Mouse (Mus musculus) liver, embryonic 14.5 days (tissue): ENCODE measurements around the gene P2ry2. TPM values are rescaled to one million over a fixed set of nuclear protein-coding genes. Genes with fewer than 3 reads are reported as not detected.

Experiments
- ATAC-seq: fragments of 200-750 bp; cut with Nextera tagmentation; 2 replicates; pipeline ENCODE4 v1.8.0; 2017; ENCODE audit warnings: moderate number of reproducible peaks, mild to moderate bottlenecking, moderate library complexity; ENCODE audit not compliant: insufficient read depth
- DNase-seq, 3 experiments: peaks; one replicate each; pipeline ENCODE4 v3.0.0-alpha.2; 2012 to 2013; ENCODE audit warnings: low read depth in 3 of 3, low spot score in 3 of 3
- H3K27ac ChIP-seq: fragments of 300-500 bp; sonication (generic); 2 replicates; pipeline ENCODE4 v1.5.1; 2014; ENCODE audit warnings: moderate library complexity, mild to moderate bottlenecking, control low read depth, inconsistent platforms
- H3K27me3 ChIP-seq: fragments of 300-500 bp; sonication (generic); 2 replicates; pipeline ENCODE4 v1.6.1; 2014; ENCODE audit warnings: mild to moderate bottlenecking, low read length, moderate library complexity; ENCODE audit not compliant: control insufficient read depth, insufficient read depth
- H3K36me3 ChIP-seq: fragments of 300-500 bp; sonication (generic); replicated peaks from 2 replicates; pipeline ENCODE4 v1.6.1; 2014; ENCODE audit warnings: low read depth; ENCODE audit not compliant: control insufficient read depth, insufficient read depth
- H3K4me1 ChIP-seq, 2 experiments: fragments of 200-500 bp in 1 of 2; fragments of 300-500 bp in 1 of 2; sonication (generic) in 1 of 2; replicated peaks; 2 replicates each; pipeline ENCODE4 v1.6.1; 2012 to 2014; ENCODE audit warnings: antibody characterized with exemption in 1 of 2, inconsistent platforms in 1 of 2, low read length in 1 of 2; ENCODE audit not compliant: control insufficient read depth in 2 of 2, insufficient read depth in 2 of 2
- H3K4me2 ChIP-seq: fragments of 300-500 bp; sonication (generic); 2 replicates; pipeline ENCODE4 v1.6.1; 2014; ENCODE audit warnings: low read depth, mild to moderate bottlenecking, control low read depth, moderate library complexity
- H3K4me3 ChIP-seq, 2 experiments: fragments of 200-500 bp in 1 of 2; fragments of 300-500 bp in 1 of 2; sonication (generic) in 1 of 2; 2 replicates each; pipeline ENCODE4 v1.5.1; 2012 to 2014; ENCODE audit warnings: low read depth in 2 of 2, low read length in 2 of 2, mild to moderate bottlenecking in 2 of 2, control low read depth in 1 of 2, inconsistent platforms in 1 of 2, moderate library complexity in 1 of 2; ENCODE audit not compliant: insufficient read depth in 1 of 2
- H3K9ac ChIP-seq: fragments of 300-500 bp; sonication (generic); replicated peaks from 2 replicates; pipeline ENCODE4 v1.6.1; 2014; ENCODE audit warnings: mild to moderate bottlenecking, control low read depth, moderate library complexity
- H3K9me3 ChIP-seq: fragments of 300-500 bp; sonication (generic); 2 replicates; pipeline ENCODE4 v1.6.1; 2016; ENCODE audit warnings: low read length, mixed read lengths; ENCODE audit not compliant: control insufficient read depth
- CTCF ChIP-seq: IDR thresholded peaks from 2 replicates; pipeline ENCODE4 v1.5.1; 2016; ENCODE audit warnings: antibody characterized with exemption, low read depth, control low read depth
- EP300 ChIP-seq: IDR thresholded peaks from 2 replicates; pipeline ENCODE4 v1.6.1; 2016; ENCODE audit warnings: antibody characterized with exemption, low read depth
- WGBS: fragments of 180-500 bp; shearing (Covaris S2); extraction: QIAGEN DNeasy Blood & Tissue Kit; methylation state at CpG from one replicate; pipeline ENCODE4 v1.1.7; 2014; ENCODE audit not compliant: insufficient replicate concordance; 5-methylcytosine and 5-hydroxymethylcytosine counted together
- polyA plus RNA-seq, 2 experiments: library from polyadenylated mRNA; depleted of rRNA in 1 of 2; stranded (reverse) in 1 of 2; unstranded in 1 of 2; fragments of >200 nt; fragmentation: Nextera tagmentation in 1 of 2; extraction: Ambion mirVana in 1 of 2; gene quantifications; 2 replicates each; pipeline versions ENCODE4 v1.2.1 to v1.2.3; 2012 to 2014

Gene P2ry2
- polyA plus RNA-seq, 2 experiments = 0.47 to 0.67 TPM

- H3K4me2 ChIP-seq = no peak overlapping the region
- no peak for DNase-seq
- H3K36me3 ChIP-seq = no peaks in the 10 kb centered on the region
- TF ChIP-seq EP300 (no peak), CTCF (no peak)
- no peaks in the 10 kb centered on the region for H3K9me3 ChIP-seq
- H3K9ac ChIP-seq = no peak overlapping the region
- H3K27ac ChIP-seq = no peak overlapping the region
- no peaks in the 10 kb centered on the region for H3K27me3 ChIP-seq
- 58% methylated on average over 8 of the region's 8 CpGs for WGBS
- peaks cover 0 to 2% of the 10 kb centered on the region in 2 experiments; a peak in 1 of 4 replicates for H3K4me1 ChIP-seq
- 0 out of 4 replicates have a peak overlapping the region, but pooled peaks of 1 of the 2 experiments have one; percentile 19 for H3K4me3 ChIP-seq
- ATAC-seq = no peak
These were observed 49.3 kb downstream of the P2ry2 start for GRCm38 (mm10) chr7:100963381-100963780.

DNA sequence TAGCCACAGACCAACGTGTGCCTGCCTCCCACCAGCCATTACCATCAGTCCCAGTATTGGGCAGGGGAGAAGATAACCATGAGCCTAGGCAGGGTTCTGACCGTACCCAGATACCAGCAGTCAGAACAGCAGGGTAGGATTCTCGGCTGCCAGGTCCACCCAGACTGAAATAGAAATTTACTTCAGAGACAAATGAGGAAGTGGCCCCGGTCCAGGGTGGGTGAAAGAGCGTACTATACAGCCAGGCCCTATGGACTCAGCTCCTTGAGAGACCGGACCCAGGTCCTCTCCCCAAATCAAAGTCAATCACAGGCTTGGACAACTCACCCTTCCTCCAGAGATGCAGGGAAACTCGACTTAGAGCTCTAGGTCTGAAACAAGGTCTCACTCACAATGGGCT lies 51.5 kb downstream of the P2ry2 start:
- Histone ChIP-seq H3K9me3 (no peaks in the 10 kb centered on the region), H3K4me3 (no peak overlapping the region), H3K27ac (no peak overlapping the region), H3K27me3 (no peaks in the 10 kb centered on the region), H3K36me3 (no peaks in the 10 kb centered on the region), H3K4me1 (0 out of 4 replicates have a peak, but pooled peaks cover 0 to 5% of the 10 kb centered on the region in 2 experiments), H3K9ac (no peak overlapping the region), H3K4me2 (no peak overlapping the region)
- DNase-seq (no peak), ATAC-seq (no peak)
- 16% methylated on average over 7 of the region's 7 CpGs for WGBS
- TF ChIP-seq CTCF (no peak), EP300 (no peak)

GRCm38 (mm10) chr7:100960462-100960861 lies 52.2 kb downstream of the P2ry2 start:
- H3K36me3 ChIP-seq = no peaks in the 10 kb centered on the region
- no peak overlapping the region for H3K9ac ChIP-seq
- H3K27me3 ChIP-seq = no peaks in the 10 kb centered on the region
- 40% methylated on average over 2 of the region's 2 CpGs for WGBS
- 0 out of 4 replicates have a peak, but pooled peaks cover 0 to 5% of the 10 kb centered on the region in 2 experiments for H3K4me1 ChIP-seq
- TF ChIP-seq CTCF = no peak
- TF ChIP-seq EP300 = no peak
- ATAC-seq (no peak), DNase-seq (no peak)
- no peak overlapping the region for H3K27ac ChIP-seq
- H3K4me3 ChIP-seq = no peak overlapping the region
- H3K4me2 ChIP-seq = no peak overlapping the region
- no peaks in the 10 kb centered on the region for H3K9me3 ChIP-seq

- H3K27me3 ChIP-seq = no peaks in the 10 kb centered on the region
- H3K27ac ChIP-seq = no peak overlapping the region
- no peaks in the 10 kb centered on the region for H3K9me3 ChIP-seq
- 85% methylated on average over 2 of the region's 2 CpGs for WGBS
- TF ChIP-seq CTCF (peak; percentile 52), EP300 (no peak)
- no peaks in the 10 kb centered on the region for H3K36me3 ChIP-seq
- no peak overlapping the region for H3K4me2 ChIP-seq
- peaks cover 0 to 6% of the 10 kb centered on the region in 2 experiments; a peak in 2 of 4 replicates for H3K4me1 ChIP-seq
- DNase-seq (peak in 1 of 3 experiments; percentile 23), ATAC-seq (no peak)
- no peak overlapping the region for H3K9ac ChIP-seq
- H3K4me3 ChIP-seq = no peak overlapping the region
These were observed 54.2 kb downstream of the P2ry2 start for GRCm38 (mm10) chr7:100958426-100958825.

GRCm38 (mm10) chr7:100952686-100953085 lies 60.0 kb downstream of the P2ry2 start:
- H3K27ac ChIP-seq = no peak overlapping the region
- WGBS = 60% methylated on average over 7 of the region's 7 CpGs

More at GRCm38 (mm10) chr7:100952686-100953085, 60.0 kb downstream of the P2ry2 start:
- no peak for DNase-seq
- Histone ChIP-seq H3K4me1 (peaks cover 2 to 31% of the 10 kb centered on the region in 2 experiments; a peak in 2 of 4 replicates), H3K9me3 (no peaks in the 10 kb centered on the region), H3K4me2 (no peak overlapping the region), H3K4me3 (no peak overlapping the region), H3K36me3 (no peaks in the 10 kb centered on the region), H3K27me3 (no peaks in the 10 kb centered on the region), H3K9ac (no peak overlapping the region)
- TF ChIP-seq CTCF (no peak), EP300 (no peak)
- ATAC-seq = no peak
